Mouse (Mus musculus) small intestine, adult 2 months (tissue): ENCODE measurements around the gene Cacna1g.

Experiments
- CTCF ChIP-seq: fragments of 200-500 bp; IDR thresholded peaks from 2 replicates; pipeline ENCODE4 v1.5.1; 2012; ENCODE audit warnings: low read depth, mild to moderate bottlenecking, control low read depth, inconsistent platforms, low read length, moderate library complexity, mixed read lengths; ENCODE audit not compliant: insufficient replicate concordance, insufficient read length; ENCODE audit errors: extremely low read depth
- POLR2A ChIP-seq: fragments of 200-500 bp; IDR thresholded peaks from 2 replicates; pipeline ENCODE4 v1.6.1; 2012; ENCODE audit warnings: low read depth, mild to moderate bottlenecking, control low read depth, inconsistent platforms, low read length, moderate library complexity

- TF ChIP-seq POLR2A (no peak), CTCF (no peak)
Observed at GRCm38 (mm10) chr11:94379736-94380135, 94.3 kb downstream of the Cacna1g start.
